Mouse (Mus musculus) R1 (cell line): ENCODE data around the gene Dusp5.

Experiments
- DNase-seq: peaks from one replicate; pipeline ENCODE4 v3.0.0-alpha.2; 2018; ENCODE audit warnings: low read depth, low spot score

Dusp5 gene

GRCm38 (mm10) chr19:53543602-53544001, 14.7 kb downstream of the Dusp5 start:
- no peak for DNase-seq

- no peak for DNase-seq
These were observed 16.1 kb downstream of the Dusp5 start for GRCm38 (mm10) chr19:53544923-53545561.

- DNase-seq, result no peak
These were observed 18.7 kb downstream of the Dusp5 start for GRCm38 (mm10) chr19:53547597-53547996.

- DNase-seq, result no peak
These were observed 22.1 kb downstream of the Dusp5 start for GRCm38 (mm10) chr19:53550972-53551371.

- DNase-seq, result peak; percentile 84
These were observed 23.4 kb downstream of the Dusp5 start for GRCm38 (mm10) chr19:53552216-53552786.

- DNase-seq, result no peak
These were observed 23.9 kb downstream of the Dusp5 start for GRCm38 (mm10) chr19:53552795-53553194.

- no peak for DNase-seq
These were observed 25.5 kb downstream of the Dusp5 start for GRCm38 (mm10) chr19:53554402-53554801.

GRCm38 (mm10) chr19:53554981-53555616, 26.2 kb downstream of the Dusp5 start:
- DNase-seq, result peak; percentile 73

GRCm38 (mm10) chr19:53556841-53557240, 27.9 kb downstream of the Dusp5 start:
- DNase-seq, result peak; percentile 66

GRCm38 (mm10) chr19:53557267-53557936, 28.5 kb downstream of the Dusp5 start:
- peak; percentile 91 for DNase-seq

GRCm38 (mm10) chr19:53560436-53560835, 31.5 kb downstream of the Dusp5 start:
- DNase-seq, result peak; percentile 87

GRCm38 (mm10) chr19:53564174-53564573, 35.3 kb downstream of the Dusp5 start:
- no peak for DNase-seq

GRCm38 (mm10) chr19:53565565-53566277, 36.8 kb downstream of the Dusp5 start:
- no peak for DNase-seq

GRCm38 (mm10) chr19:53567864-53568263, 39.0 kb downstream of the Dusp5 start:
- no peak for DNase-seq

- no peak for DNase-seq
These were observed 39.6 kb downstream of the Dusp5 start for GRCm38 (mm10) chr19:53568553-53568952.

- no peak for DNase-seq
These were observed 42.1 kb downstream of the Dusp5 start for GRCm38 (mm10) chr19:53571056-53571455.

GRCm38 (mm10) chr19:53571501-53572428, 42.9 kb downstream of the Dusp5 start:
- peak; percentile 73 for DNase-seq

GRCm38 (mm10) chr19:53572607-53573006, 43.7 kb downstream of the Dusp5 start:
- DNase-seq, result no peak

GRCm38 (mm10) chr19:53573151-53573550, 44.2 kb downstream of the Dusp5 start:
- no peak for DNase-seq

- no peak for DNase-seq
These were observed 45.2 kb downstream of the Dusp5 start for GRCm38 (mm10) chr19:53574131-53574530.

- DNase-seq, result no peak
These were observed 45.6 kb downstream of the Dusp5 start for GRCm38 (mm10) chr19:53574546-53574945.
